Mouse (Mus musculus) MEL (cell line): ENCODE results near the gene Rtp4. TPM values are rescaled to one million over a fixed set of nuclear protein-coding genes. Genes with fewer than 3 reads are reported as not detected.

ENCODE experiments used
- DNase-seq: peaks from one replicate; pipeline ENCODE4 v3.0.0; 2011; ENCODE audit warnings: low read depth, low spot score
- H3K27ac ChIP-seq: 2 replicates; pipeline ENCODE4 v1.5.1; 2012; ENCODE audit warnings: low read depth, mild to moderate bottlenecking, control low read depth, low read length, moderate library complexity; ENCODE audit not compliant: control insufficient read depth
- H3K27me3 ChIP-seq, 2 experiments: fragments of 150-350 bp in 1 of 2; sonication (generic) in 1 of 2; 2 replicates each; pipeline ENCODE4 v1.6.1; 2012; ENCODE audit warnings: low read length in 2 of 2, mild to moderate bottlenecking in 2 of 2, improper control_type of control experiment in 1 of 2, moderate library complexity in 1 of 2; ENCODE audit not compliant: insufficient read depth in 2 of 2, control insufficient read depth in 1 of 2
- H3K36me3 ChIP-seq, 2 experiments: 2 replicates each; pipeline ENCODE4 v1.6.1; 2012 to 2014; ENCODE audit warnings: low read length in 2 of 2, improper control_type of control experiment in 1 of 2, inconsistent platforms in 1 of 2, mild to moderate bottlenecking in 1 of 2; ENCODE audit not compliant: insufficient read depth in 2 of 2, control insufficient read depth in 1 of 2
- H3K4me1 ChIP-seq, 2 experiments: fragments of 150-350 bp in 1 of 2; sonication (generic) in 1 of 2; 2 replicates each; pipeline ENCODE4 v1.6.1; 2012; ENCODE audit warnings: low read length in 2 of 2, improper control_type of control experiment in 1 of 2, mild to moderate bottlenecking in 1 of 2; ENCODE audit not compliant: insufficient read depth in 2 of 2, control insufficient read depth in 1 of 2
- H3K4me3 ChIP-seq, 2 experiments: fragments of 150-350 bp in 1 of 2; sonication (generic) in 1 of 2; 2 replicates each; pipeline ENCODE4 v1.5.1; 2012; ENCODE audit warnings: low read depth in 2 of 2, low read length in 2 of 2, mild to moderate bottlenecking in 2 of 2, moderate library complexity in 2 of 2, control low read depth in 1 of 2, improper control_type of control experiment in 1 of 2; ENCODE audit not compliant: control insufficient read depth in 1 of 2, insufficient read depth in 1 of 2
- H3K79me2 ChIP-seq: 2 replicates; pipeline ENCODE4 v1.6.1; 2012; ENCODE audit warnings: mild to moderate bottlenecking, low read length, moderate library complexity; ENCODE audit not compliant: control insufficient read depth, poor library complexity, insufficient read depth
- H3K9ac ChIP-seq: 2 replicates; pipeline ENCODE4 v1.6.1; 2012; ENCODE audit warnings: low read depth, mild to moderate bottlenecking, control low read depth, low read length, moderate library complexity; ENCODE audit not compliant: control insufficient read depth, poor library complexity, severe bottlenecking
- H3K9me3 ChIP-seq: fragments of 150-350 bp; sonication (generic); replicated peaks from 2 replicates; pipeline ENCODE4 v1.6.1; 2012; ENCODE audit warnings: mild to moderate bottlenecking, low read length, improper control_type of control experiment, moderate library complexity; ENCODE audit not compliant: insufficient read depth
- CHD1 ChIP-seq: IDR thresholded peaks from 2 replicates; pipeline ENCODE4 v1.6.1; 2012; ENCODE audit warnings: low read depth, mild to moderate bottlenecking, inconsistent platforms, low read length, improper control_type of control experiment
- CHD2 ChIP-seq: IDR thresholded peaks from 2 replicates; pipeline ENCODE4 v1.6.1; 2011; ENCODE audit warnings: low read length, improper control_type of control experiment
- CTCF ChIP-seq, 3 experiments: IDR thresholded peaks in 2 of 3; conservative IDR thresholded peaks in 1 of 3; 2 replicates each; pipeline ENCODE4 v1.5.1; 2011 to 2012; ENCODE audit warnings: low read length in 3 of 3, low read depth in 2 of 3, mild to moderate bottlenecking in 2 of 3, improper control_type of control experiment in 1 of 3, inconsistent platforms in 1 of 3, mixed read lengths in 1 of 3, moderate library complexity in 1 of 3; ENCODE audit not compliant: control insufficient read depth in 1 of 3, insufficient read depth in 1 of 3, poor library complexity in 1 of 3, severe bottlenecking in 1 of 3
- ELF1 ChIP-seq: IDR thresholded peaks from 2 replicates; pipeline ENCODE4 v1.6.1; 2014; ENCODE audit warnings: low read depth, mild to moderate bottlenecking, inconsistent platforms, low read length, improper control_type of control experiment, moderate library complexity
- EP300 ChIP-seq, 2 experiments: IDR thresholded peaks; 2 replicates each; pipeline ENCODE4 v1.6.1; 2011; ENCODE audit warnings: improper control_type of control experiment in 2 of 2, low read length in 2 of 2, low read depth in 1 of 2, mild to moderate bottlenecking in 1 of 2
- GABPA ChIP-seq: IDR thresholded peaks from 2 replicates; pipeline ENCODE4 v1.6.1; 2012; ENCODE audit warnings: low read depth, mild to moderate bottlenecking, inconsistent platforms, low read length, improper control_type of control experiment, moderate library complexity
- GATA1 ChIP-seq: IDR thresholded peaks from 2 replicates; pipeline ENCODE4 v1.6.1; 2011; ENCODE audit warnings: low read depth, low read length, improper control_type of control experiment
- HCFC1 ChIP-seq: IDR thresholded peaks from 2 replicates; pipeline ENCODE4 v1.6.1; 2012; ENCODE audit warnings: low read depth, mild to moderate bottlenecking, inconsistent platforms, low read length, improper control_type of control experiment, moderate library complexity
- JUND ChIP-seq: IDR thresholded peaks from 2 replicates; pipeline ENCODE4 v1.6.1; 2011; ENCODE audit warnings: low read depth, mild to moderate bottlenecking, improper control_type of control experiment, low read length
- MAZ ChIP-seq: IDR thresholded peaks from 2 replicates; pipeline ENCODE4 v1.6.1; 2012; ENCODE audit warnings: low read depth, mild to moderate bottlenecking, inconsistent platforms, low read length, improper control_type of control experiment
- MYB ChIP-seq: IDR thresholded peaks from 2 replicates; pipeline ENCODE4 v1.6.1; 2011; ENCODE audit warnings: mild to moderate bottlenecking, low read depth, low read length, improper control_type of control experiment
- MYC ChIP-seq: IDR thresholded peaks from 2 replicates; pipeline ENCODE4 v1.6.1; 2011; ENCODE audit warnings: low read depth, mild to moderate bottlenecking, low read length, improper control_type of control experiment, moderate library complexity
- NELFE ChIP-seq: IDR thresholded peaks from 2 replicates; pipeline ENCODE4 v1.6.1; 2011; ENCODE audit warnings: low read depth, low read length, improper control_type of control experiment
- NRF1 ChIP-seq: IDR thresholded peaks from 2 replicates; pipeline ENCODE4 v1.6.1; 2014; ENCODE audit warnings: low read depth, mild to moderate bottlenecking, inconsistent platforms, low read length, improper control_type of control experiment, moderate library complexity; ENCODE audit not compliant: poor library complexity, insufficient read depth, severe bottlenecking
- POLR2A ChIP-seq, 2 experiments: IDR thresholded peaks; 2 replicates each; pipeline ENCODE4 v1.6.1; 2011 to 2012; ENCODE audit warnings: low read length in 2 of 2, mild to moderate bottlenecking in 2 of 2, control low read depth in 1 of 2, improper control_type of control experiment in 1 of 2, low read depth in 1 of 2, moderate library complexity in 1 of 2; ENCODE audit not compliant: control insufficient read depth in 1 of 2, insufficient read depth in 1 of 2, poor library complexity in 1 of 2
- POLR2AphosphoS5 ChIP-seq: IDR thresholded peaks from 2 replicates; pipeline ENCODE4 v1.6.1; 2012; ENCODE audit warnings: low read depth, borderline replicate concordance, mild to moderate bottlenecking, inconsistent platforms, low read length, moderate library complexity, mixed read lengths
- RAD21 ChIP-seq: IDR thresholded peaks from 2 replicates; pipeline ENCODE4 v1.6.1; 2011; ENCODE audit warnings: mild to moderate bottlenecking, low read depth, low read length, improper control_type of control experiment
- TAL1 ChIP-seq: IDR thresholded peaks from 2 replicates; pipeline ENCODE4 v1.6.1; 2012; ENCODE audit warnings: mild to moderate bottlenecking, inconsistent platforms, low read length, moderate library complexity, mixed read lengths
- TBP ChIP-seq: IDR thresholded peaks from 2 replicates; pipeline ENCODE4 v1.8.0; 2011; ENCODE audit warnings: low read depth, low read length, improper control_type of control experiment
- TCF12 ChIP-seq: IDR thresholded peaks from 2 replicates; pipeline ENCODE4 v1.6.1; 2014; ENCODE audit warnings: low read depth, mild to moderate bottlenecking, inconsistent platforms, low read length, improper control_type of control experiment, moderate library complexity
- USF1 ChIP-seq: IDR thresholded peaks from 2 replicates; pipeline ENCODE4 v1.6.1; 2014; ENCODE audit warnings: low read depth, mild to moderate bottlenecking, inconsistent platforms, low read length, improper control_type of control experiment, moderate library complexity
- ZC3H11A ChIP-seq: IDR thresholded peaks from 2 replicates; pipeline ENCODE4 v1.6.1; 2012; ENCODE audit warnings: low read depth, mild to moderate bottlenecking, inconsistent platforms, low read length, improper control_type of control experiment
- ZNF384 ChIP-seq: IDR thresholded peaks from 2 replicates; pipeline ENCODE4 v1.6.1; 2012; ENCODE audit warnings: low read depth, mild to moderate bottlenecking, inconsistent platforms, low read length, improper control_type of control experiment
- polyA plus RNA-seq, 2 experiments: library from polyadenylated mRNA; stranded (reverse) in 1 of 2; unstranded in 1 of 2; fragments of >175 nt in 1 of 2; fragments of >200 nt in 1 of 2; gene quantifications; 2 replicates each; pipeline versions ENCODE4 v1.2.1 to v1.2.4; 2012; ENCODE audit warnings: low replicate concordance in 2 of 2, low read depth in 1 of 2; ENCODE audit not compliant: insufficient read length in 2 of 2, insufficient read depth in 1 of 2, missing spikeins in 1 of 2
- total RNA-seq: library from RNA; depleted of rRNA; stranded (reverse); fragments of 300-350 nt; gene quantifications from 2 replicates; pipeline ENCODE4 v1.2.3, GENCODE M21; 2012

Rtp4 gene
- total and polyA plus RNA-seq, 3 experiments = not detected

DNA sequence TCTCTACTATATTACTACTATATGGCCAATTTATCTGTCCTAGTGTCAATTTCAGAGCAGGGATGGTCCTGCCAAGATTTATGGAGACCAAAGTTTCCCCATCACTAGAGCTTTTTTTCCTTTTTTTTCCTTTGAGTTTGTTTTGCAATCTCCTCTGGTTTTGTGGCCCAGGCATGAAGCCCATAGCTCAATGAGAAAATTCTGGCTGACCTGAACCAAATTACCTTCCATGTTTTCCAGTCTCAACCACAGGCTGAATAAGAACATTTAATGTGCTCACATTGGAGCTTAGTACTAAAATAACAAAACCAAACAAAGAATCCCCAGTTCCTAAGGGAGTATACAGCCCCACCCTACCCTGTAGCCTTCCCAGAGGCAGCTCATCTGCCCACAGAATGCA is 43.5 kb upstream of the Rtp4 start:
- Histone ChIP-seq H3K9me3 (no peaks in the 10 kb centered on the region), H3K79me2 (no peaks in the 10 kb centered on the region), H3K36me3 (no peaks in the 10 kb centered on the region), H3K27me3 (no peaks in the 10 kb centered on the region), H3K4me1 (no peaks in the 10 kb centered on the region), H3K9ac (no peak overlapping the region), H3K27ac (no peak overlapping the region), H3K4me3 (no peak overlapping the region)
- no peak for TF ChIP-seq MYC
- TF ChIP-seq GATA1 = no peak
- no peak for TF ChIP-seq ELF1
- TF ChIP-seq HCFC1 = no peak
- no peak for TF ChIP-seq EP300 (IDR thresholded peaks at IDR 0.05; ENCODE audit: low read depth in 1 of 2, low read length in 2 of 2)
- TF ChIP-seq ZC3H11A = no peak
- TF ChIP-seq TAL1 = no peak
- no peak for TF ChIP-seq JUND
- TF ChIP-seq MYB = no peak
- no peak for TF ChIP-seq TBP
- TF ChIP-seq NRF1 = no peak
- TF ChIP-seq CHD1 = no peak
- TF ChIP-seq ZNF384 = no peak
- no peak for TF ChIP-seq USF1
- TF ChIP-seq NELFE = no peak
- TF ChIP-seq GABPA = no peak
- TF ChIP-seq RAD21 = no peak
- no peak for TF ChIP-seq CTCF (IDR thresholded peaks at IDR 0.05 in 2 of 3, conservative IDR thresholded peaks at IDR 0.05 in 1 of 3; ENCODE audit: control insufficient read depth in 1 of 3, insufficient read depth in 1 of 3, low read depth in 2 of 3, low read length in 3 of 3, poor library complexity in 1 of 3, severe bottlenecking in 1 of 3)
- TF ChIP-seq CHD2 = no peak
- no peak for TF ChIP-seq MAZ
- DNase-seq = no peak

DNA sequence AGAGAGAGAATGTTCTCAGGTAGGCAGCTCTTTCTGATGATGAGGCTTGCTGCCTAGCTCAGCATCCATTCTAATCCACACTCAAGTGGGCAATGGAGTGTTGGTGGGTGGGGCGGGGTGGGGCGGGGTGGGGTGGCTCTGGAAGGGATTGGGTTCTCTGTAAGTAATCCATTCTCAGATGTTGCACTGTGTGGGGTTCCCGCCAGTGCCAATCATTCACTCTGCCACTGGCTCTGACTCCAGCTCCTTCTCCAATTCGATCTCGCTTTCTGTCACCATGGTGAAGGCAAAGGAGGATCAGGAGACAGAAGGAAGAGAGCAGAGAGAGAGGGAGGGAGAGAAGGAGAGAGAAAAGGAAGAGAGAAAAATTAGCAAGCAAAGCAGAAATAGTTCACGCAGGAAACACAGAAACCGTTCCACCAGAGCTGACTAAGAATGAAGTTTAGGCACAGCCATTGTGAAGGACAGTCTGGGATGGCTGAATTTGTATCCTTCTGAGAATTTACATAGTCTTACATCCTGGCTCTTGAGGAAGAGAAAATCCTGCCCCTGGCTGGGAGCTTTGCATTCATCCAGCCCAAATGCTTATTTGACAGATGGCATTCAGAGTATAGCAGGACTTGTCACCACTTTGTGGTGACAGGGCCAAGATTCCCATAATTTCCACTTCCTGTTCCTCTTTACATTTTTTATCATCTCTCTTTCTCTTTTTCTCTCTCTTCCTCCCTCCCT is 40.1 kb upstream of the Rtp4 start:
- no peaks in the 10 kb centered on the region for H3K79me2 ChIP-seq
- H3K36me3 ChIP-seq = no peaks in the 10 kb centered on the region
- no peak for TF ChIP-seq EP300 (IDR thresholded peaks at IDR 0.05; ENCODE audit: low read depth in 1 of 2, low read length in 2 of 2)
- no peak for TF ChIP-seq ZC3H11A
- TF ChIP-seq NELFE = no peak
- no peak for TF ChIP-seq TCF12
- no peak for TF ChIP-seq GABPA
- no peak for TF ChIP-seq MYC
- TF ChIP-seq POLR2A (IDR thresholded peaks at IDR 0.05; ENCODE audit: control insufficient read depth in 1 of 2, insufficient read depth in 1 of 2, low read depth in 1 of 2, low read length in 2 of 2, poor library complexity in 1 of 2) = no peak
- no peak for TF ChIP-seq POLR2AphosphoS5
- TF ChIP-seq, all 39 proteins: peak for 0
- Histone ChIP-seq H3K9ac (no peak overlapping the region), H3K27ac (no peak overlapping the region), H3K27me3 (no peaks in the 10 kb centered on the region), H3K4me3 (no peak overlapping the region), H3K4me1 (no peaks in the 10 kb centered on the region), H3K9me3 (no peaks in the 10 kb centered on the region)
- DNase-seq = no peak
